Mouse (Mus musculus) midbrain, postnatal 0 days (tissue): ENCODE results near the gene Samd8. TPM values are rescaled to one million over a fixed set of nuclear protein-coding genes. Genes with fewer than 3 reads are reported as not detected.

Source experiments
- ATAC-seq: fragments of 200-750 bp; cut with Nextera tagmentation; 2 replicates; pipeline ENCODE4 v1.8.0; 2017; ENCODE audit warnings: moderate number of reproducible peaks, mild to moderate bottlenecking, moderate TSS enrichment, moderate library complexity; ENCODE audit not compliant: low FRiP score
- DNase-seq: peaks from one replicate; pipeline ENCODE4 v3.0.0-alpha.2; 2015; ENCODE audit warnings: low spot score
- H3K27ac ChIP-seq: fragments of 300-500 bp; sonication (generic); 2 replicates; pipeline ENCODE4 v1.5.1; 2014; ENCODE audit warnings: low read depth, mild to moderate bottlenecking, low read length, mixed read lengths
- H3K27me3 ChIP-seq: fragments of 300-500 bp; sonication (generic); 2 replicates; pipeline ENCODE4 v1.6.1; 2014; ENCODE audit warnings: low read length, control low read depth, mixed read lengths; ENCODE audit not compliant: insufficient read depth
- H3K36me3 ChIP-seq: fragments of 300-500 bp; sonication (generic); 2 replicates; pipeline ENCODE4 v1.6.1; 2014; ENCODE audit warnings: low read length, control low read depth, mixed read lengths; ENCODE audit not compliant: insufficient read depth
- H3K4me1 ChIP-seq: fragments of 300-500 bp; sonication (generic); 2 replicates; pipeline ENCODE4 v1.6.1; 2014; ENCODE audit warnings: mild to moderate bottlenecking, control low read depth, antibody characterized with exemption, low read length, mixed read lengths; ENCODE audit not compliant: insufficient read depth
- H3K4me2 ChIP-seq: fragments of 300-500 bp; sonication (generic); 2 replicates; pipeline ENCODE4 v1.6.1; 2014; ENCODE audit warnings: low read depth, mild to moderate bottlenecking, low read length, mixed read lengths; ENCODE audit not compliant: poor library complexity, severe bottlenecking
- H3K4me3 ChIP-seq: fragments of 300-500 bp; sonication (generic); 2 replicates; pipeline ENCODE4 v1.5.1; 2014; ENCODE audit warnings: low read depth, mild to moderate bottlenecking, low read length, moderate library complexity
- H3K9ac ChIP-seq: fragments of 300-500 bp; sonication (generic); replicated peaks from 2 replicates; pipeline ENCODE4 v1.6.1; 2014; ENCODE audit warnings: mild to moderate bottlenecking, low read length, moderate library complexity, mixed read lengths; ENCODE audit not compliant: poor library complexity, severe bottlenecking
- H3K9me3 ChIP-seq: fragments of 300-500 bp; sonication (generic); 2 replicates; pipeline ENCODE4 v1.6.1; 2016; ENCODE audit warnings: low read length, control low read depth
- CTCF ChIP-seq: IDR thresholded peaks from 2 replicates; pipeline ENCODE4 v1.5.1; 2016; ENCODE audit warnings: antibody characterized with exemption, mild to moderate bottlenecking
- WGBS: fragments of 180-500 bp; shearing (Covaris S2); extraction: QIAGEN DNeasy Blood & Tissue Kit; methylation state at CpG from one replicate; pipeline ENCODE4 v1.1.7; 2014; 5-methylcytosine and 5-hydroxymethylcytosine counted together
- polyA plus RNA-seq: library from polyadenylated mRNA; unstranded; fragments of >200 nt; fragmentation: Nextera tagmentation; extraction: Ambion mirVana; gene quantifications from 2 replicates; pipeline ENCODE4 v1.2.1, GENCODE M21; 2015
- total RNA-seq: library from RNA; depleted of rRNA; stranded (reverse); fragments of >200 nt; gene quantifications from 2 replicates; pipeline ENCODE4 v1.2.3, GENCODE M21; 2014

The Samd8 gene
- total and polyA plus RNA-seq, 2 experiments from 2014 or later, result 28.6 to 65.9 TPM

- H3K4me3 ChIP-seq, result no peak overlapping the region
- no peak overlapping the region for H3K4me2 ChIP-seq
- TF ChIP-seq CTCF, result no peak
- 90% methylated on average over 2 of the region's 2 CpGs for WGBS
- DNase-seq, result no peak
- ATAC-seq, result no peak
- no peaks in the 10 kb centered on the region for H3K36me3 ChIP-seq
- H3K4me1 ChIP-seq, result no peaks in the 10 kb centered on the region
- 0 out of 2 replicates have a peak, but pooled peaks cover 3% of the 10 kb centered on the region for H3K27me3 ChIP-seq
- no peaks in the 10 kb centered on the region for H3K9me3 ChIP-seq
- no peak overlapping the region for H3K27ac ChIP-seq
- no peak overlapping the region for H3K9ac ChIP-seq
Measured at GRCm38 (mm10) chr14:21746846-21747245, 3.5 kb upstream of the Samd8 start.

GRCm38 (mm10) chr14:21747436-21748141, 2.7 kb upstream of the Samd8 start:
- H3K9ac ChIP-seq, result no peak overlapping the region
- DNase-seq (no peak), ATAC-seq (no peak)
- H3K27me3 ChIP-seq, result 0 out of 2 replicates have a peak, but pooled peaks cover under 1% of the 10 kb centered on the region
- H3K9me3 ChIP-seq, result no peaks in the 10 kb centered on the region
- no peak overlapping the region for H3K4me3 ChIP-seq
- no peak overlapping the region for H3K27ac ChIP-seq
- H3K36me3 ChIP-seq, result no peaks in the 10 kb centered on the region
- H3K4me2 ChIP-seq, result no peak overlapping the region
- TF ChIP-seq CTCF, result no peak
- H3K4me1 ChIP-seq, result no peaks in the 10 kb centered on the region
- 74% methylated on average over 14 of the region's 14 CpGs for WGBS

- H3K9me3 ChIP-seq, result no peaks in the 10 kb centered on the region
- no peak for ATAC-seq
- WGBS, result 41% methylated on average over 15 of the region's 15 CpGs
- H3K27ac ChIP-seq, result no peak overlapping the region
- H3K36me3 ChIP-seq, result no peaks in the 10 kb centered on the region
- no peak overlapping the region for H3K9ac ChIP-seq
- no peaks in the 10 kb centered on the region for H3K4me1 ChIP-seq
- peak; percentile 44 for DNase-seq
- H3K27me3 ChIP-seq, result no peaks in the 10 kb centered on the region
- H3K4me2 ChIP-seq, result no peak overlapping the region
- H3K4me3 ChIP-seq, result no peak overlapping the region
- peak; percentile 68 for TF ChIP-seq CTCF
Measured at GRCm38 (mm10) chr14:21748142-21748870, 2.0 kb upstream of the Samd8 start.

GRCm38 (mm10) chr14:21750881-21751542, 681 bp downstream of the Samd8 start, which contains the start of gene Dusp13:
Gene Dusp13, minus strand, starts transcription at chr14:21751181.
- peak; percentile 80 for ATAC-seq
- peak within 1 kb of the TSS; percentile 61 for H3K4me2 ChIP-seq
- no peaks in the 10 kb centered on the region for H3K27me3 ChIP-seq
- no peaks in the 10 kb centered on the region for H3K4me1 ChIP-seq
- H3K4me3 ChIP-seq, result peak within 1 kb of the TSS; percentile 88
- peak within 1 kb of the TSS; percentile 91 for H3K27ac ChIP-seq
- no peak for TF ChIP-seq CTCF
- peak within 1 kb of the TSS; percentile 98 for H3K9ac ChIP-seq
- no peaks in the 10 kb centered on the region for H3K9me3 ChIP-seq
- H3K36me3 ChIP-seq, result no peaks in the 10 kb centered on the region
- DNase-seq, result peak; percentile 83
- WGBS, result under 1% methylated on average over 26 of the region's 26 CpGs

DNA sequence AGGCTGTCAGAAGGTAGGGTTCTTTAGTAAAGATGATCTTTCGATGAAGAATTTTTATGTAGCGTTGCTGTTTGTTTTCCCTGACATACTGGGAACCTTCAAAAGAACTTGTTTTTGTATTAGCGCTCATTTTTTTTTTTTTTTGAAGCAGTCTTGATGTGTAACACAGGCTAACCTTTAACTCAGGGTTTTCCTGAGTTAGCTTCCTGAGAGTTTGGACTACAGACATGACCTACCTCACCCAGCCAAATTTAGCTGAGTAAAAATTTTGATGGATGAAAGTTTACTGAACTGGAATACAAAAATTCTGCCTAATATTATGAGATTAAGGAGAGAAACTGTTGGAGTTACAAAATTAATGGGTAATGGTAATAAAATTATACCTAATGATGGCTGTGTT, 2.1 kb downstream of the Samd8 start:
- Histone ChIP-seq H3K9ac (no peak overlapping the region), H3K4me3 (no peak overlapping the region), H3K9me3 (no peaks in the 10 kb centered on the region), H3K27ac (no peak overlapping the region), H3K4me1 (no peaks in the 10 kb centered on the region), H3K36me3 (no peaks in the 10 kb centered on the region), H3K27me3 (no peaks in the 10 kb centered on the region), H3K4me2 (peak overlapping the region; percentile 61)
- 94% methylated on average over 3 of the region's 3 CpGs for WGBS
- no peak for ATAC-seq
- no peak for TF ChIP-seq CTCF
- no peak for DNase-seq

- H3K4me3 ChIP-seq, result no peak overlapping the region
- H3K9me3 ChIP-seq, result no peaks in the 10 kb centered on the region
- H3K4me2 ChIP-seq, result no peak overlapping the region
- no peak for DNase-seq
- H3K27ac ChIP-seq, result no peak overlapping the region
- ATAC-seq, result no peak
- WGBS, result 85% methylated on average over 4 of the region's 4 CpGs
- H3K36me3 ChIP-seq, result no peaks in the 10 kb centered on the region
- H3K4me1 ChIP-seq, result no peaks in the 10 kb centered on the region
- no peak for TF ChIP-seq CTCF
- H3K9ac ChIP-seq, result no peak overlapping the region
- H3K27me3 ChIP-seq, result no peaks in the 10 kb centered on the region
Measured at GRCm38 (mm10) chr14:21753367-21753766, 3.0 kb downstream of the Samd8 start.
